Mouse (Mus musculus): ENCODE results near the gene Tmem201. TPM values are rescaled to one million over a fixed set of nuclear protein-coding genes. Genes with fewer than 3 reads are reported as not detected.
A peak's percentile ranks its signal among the peaks of the same experiment; 100 is the strongest.

Gene Tmem201
- total RNA-seq, 2 experiments from 2014 or later, result 33.1 to 40.5 TPM

GRCm38 (mm10) chr4:149723021-149723390, 14.8 kb downstream of the Tmem201 start:
- DNase-seq, result no peak
- intact Hi-C loops (cut with DNase I), result no loop called here

DNA sequence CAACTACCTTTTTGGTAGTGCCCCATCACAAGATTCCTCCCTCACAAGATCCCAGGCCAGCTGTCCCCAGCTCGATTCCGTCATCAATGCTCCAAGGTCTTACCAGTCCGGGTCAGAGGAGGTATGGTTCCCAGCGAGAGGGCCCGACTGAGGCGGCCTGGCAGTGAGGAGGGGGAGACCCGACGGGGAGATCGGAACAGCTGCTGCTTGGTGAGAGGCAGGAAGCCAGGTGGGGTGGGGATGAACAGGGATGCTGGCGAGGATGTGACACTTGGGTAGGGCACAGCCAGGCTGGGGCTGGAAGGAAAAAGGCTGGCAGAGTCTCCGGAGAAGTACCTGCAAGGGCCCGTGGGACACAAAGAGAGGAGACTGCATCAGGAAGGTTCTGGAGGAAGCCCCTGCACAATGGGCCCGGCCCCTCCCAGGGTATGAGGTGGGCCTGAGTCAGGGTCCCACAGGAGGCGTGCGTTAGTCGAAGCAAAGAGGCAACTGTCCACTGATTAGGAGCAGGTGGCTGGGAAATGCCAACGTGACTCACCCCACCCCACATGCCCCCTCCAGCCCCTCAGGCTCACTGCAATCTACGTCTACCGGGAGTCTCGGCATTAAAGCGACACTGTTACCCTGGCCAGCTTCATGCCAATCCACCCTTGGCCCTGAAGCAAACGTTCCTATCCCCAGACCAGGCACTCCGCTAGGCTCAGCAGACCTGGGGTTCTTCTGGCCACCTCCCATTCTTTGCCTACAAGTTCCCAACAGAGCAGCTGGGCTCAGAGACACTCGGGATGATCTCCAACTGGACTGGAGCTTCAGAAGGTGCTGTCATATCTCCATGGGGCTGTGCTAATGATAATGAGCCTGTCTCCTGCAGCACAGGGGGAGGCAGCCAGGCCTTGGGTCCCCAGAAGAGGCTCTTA, 15.5 kb downstream of the Tmem201 start:
- intact Hi-C loops (cut with DNase I), result no loop called here
- no peak for DNase-seq

DNA sequence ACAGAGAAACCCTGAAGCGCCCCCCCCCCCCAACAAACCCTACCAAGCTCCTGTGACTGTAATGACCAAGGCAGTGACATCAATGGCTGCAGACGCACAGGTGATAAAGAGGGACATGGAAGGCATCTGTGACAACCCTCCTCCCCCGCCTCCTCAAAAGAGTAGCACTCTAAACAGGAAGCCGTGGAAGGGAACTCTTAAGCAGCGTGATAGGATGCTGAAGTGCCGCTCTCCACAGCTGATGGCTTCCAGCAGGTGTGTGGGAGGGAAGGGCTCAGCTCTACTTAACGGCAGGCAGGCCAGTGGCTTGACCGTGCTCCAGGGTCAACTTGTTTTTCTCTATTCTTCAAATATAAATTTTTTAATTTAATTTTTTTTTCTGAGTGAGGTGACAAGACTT, 16.7 kb downstream of the Tmem201 start:
- DNase-seq, result no peak
- intact Hi-C loops (cut with DNase I), result no loop called here

DNA sequence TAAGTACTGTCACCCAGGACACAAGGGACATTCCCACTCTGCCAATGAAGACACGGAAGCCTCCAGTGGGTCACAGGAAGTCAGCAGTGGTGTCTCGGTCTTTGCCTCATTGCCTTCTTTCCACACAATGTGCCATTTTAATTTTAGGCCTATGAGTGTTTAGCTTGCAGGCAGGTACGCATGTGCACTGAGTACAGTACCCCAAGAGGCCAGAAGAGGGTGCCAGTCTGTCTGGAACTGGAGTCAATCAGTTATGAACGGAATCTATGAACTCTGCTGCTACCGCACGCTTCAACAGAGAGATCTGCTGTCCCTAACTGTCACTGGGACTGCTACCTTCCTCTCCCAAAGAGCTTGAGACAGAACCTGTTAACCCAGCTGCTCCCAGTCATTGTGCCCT, 18.2 kb downstream of the Tmem201 start:
- intact Hi-C loops (cut with DNase I), result no loop called here
- DNase-seq, result no peak

DNA sequence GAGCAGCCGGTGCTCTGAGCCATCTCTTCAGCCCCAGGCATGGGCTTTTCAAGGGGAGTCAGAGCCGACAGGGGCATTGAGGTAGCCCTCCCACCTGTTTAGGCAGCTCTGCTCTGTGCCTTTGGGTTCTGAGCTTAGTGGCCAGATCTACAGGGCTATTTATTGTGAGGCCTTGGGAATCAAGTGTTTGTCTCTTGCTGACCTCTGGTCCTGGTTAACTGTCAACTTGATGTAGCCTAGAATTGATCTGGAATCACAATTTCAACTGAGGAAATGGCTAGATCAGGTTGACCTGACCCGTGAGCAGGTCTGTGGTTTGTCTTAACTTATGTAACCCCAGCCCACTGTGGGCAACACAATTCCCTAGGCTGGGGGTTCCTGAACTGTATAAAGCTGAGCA, 23.3 kb downstream of the Tmem201 start:
- DNase-seq, result no peak
- intact Hi-C loops (cut with DNase I), result loop anchor here (5.0 kb wide), 1 partner anchor 157 kb away; no protein-coding TSS in a partner anchor

DNA sequence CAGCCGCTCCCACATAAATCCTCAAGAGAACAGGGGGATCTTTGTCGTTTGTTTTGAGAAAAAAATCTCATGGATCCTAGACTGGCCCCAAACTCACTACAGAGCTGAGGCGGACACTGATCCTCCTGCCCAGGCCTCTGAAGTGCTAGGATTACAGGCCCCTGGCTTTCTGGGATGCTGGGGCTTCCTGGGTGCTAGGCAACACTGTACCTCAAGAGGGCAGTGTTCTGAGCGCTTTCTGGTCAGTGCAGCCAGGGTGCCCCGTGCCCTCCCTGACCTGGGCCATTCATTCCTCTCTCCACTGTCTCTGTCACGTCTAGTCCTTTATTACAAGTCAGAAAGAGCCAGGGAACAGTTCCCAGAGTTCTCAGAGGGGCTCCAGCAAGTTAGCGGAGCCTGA, 25.9 kb downstream of the Tmem201 start:
- intact Hi-C loops (cut with DNase I), result loop anchor here (1.0 to 5.0 kb wide), 2 partner anchors 62 to 155 kb away; no protein-coding TSS in a partner anchor
- peak in 1 of 2 experiments; percentile 40 for DNase-seq

GRCm38 (mm10) chr4:149711485-149711884, 26.4 kb downstream of the Tmem201 start:
- intact Hi-C loops (cut with DNase I), result loop anchor here (5.0 kb wide), 1 partner anchor 154 kb away; no protein-coding TSS in a partner anchor
- no peak for DNase-seq

GRCm38 (mm10) chr4:149710510-149710909, 27.3 kb downstream of the Tmem201 start:
- intact Hi-C loops (cut with DNase I), result loop anchor here (5.0 kb wide), 1 partner anchor 153 kb away; no protein-coding TSS in a partner anchor
- peak; percentile 46 to 55 for DNase-seq

DNA sequence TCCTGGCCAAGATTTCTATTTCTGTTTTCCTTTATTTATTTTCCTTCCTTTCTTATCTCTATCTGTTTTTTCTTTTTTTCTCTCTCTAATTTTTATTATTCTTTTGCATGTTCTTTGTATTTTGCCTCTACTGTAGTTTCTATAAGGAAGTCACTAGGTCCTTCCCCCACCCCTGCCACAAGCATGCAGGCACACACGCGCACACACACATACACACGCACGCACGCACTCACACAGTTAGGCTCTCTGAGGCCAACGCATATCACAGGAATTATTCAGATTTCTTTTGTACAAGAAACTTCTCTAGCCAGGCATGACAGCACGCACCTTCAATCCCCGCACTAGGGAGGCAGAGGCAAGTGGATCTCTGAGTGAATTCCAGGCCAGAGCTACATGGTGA, 31.9 kb downstream of the Tmem201 start:
- no peak for DNase-seq
- intact Hi-C loops (cut with DNase I), result no loop called here

DNA sequence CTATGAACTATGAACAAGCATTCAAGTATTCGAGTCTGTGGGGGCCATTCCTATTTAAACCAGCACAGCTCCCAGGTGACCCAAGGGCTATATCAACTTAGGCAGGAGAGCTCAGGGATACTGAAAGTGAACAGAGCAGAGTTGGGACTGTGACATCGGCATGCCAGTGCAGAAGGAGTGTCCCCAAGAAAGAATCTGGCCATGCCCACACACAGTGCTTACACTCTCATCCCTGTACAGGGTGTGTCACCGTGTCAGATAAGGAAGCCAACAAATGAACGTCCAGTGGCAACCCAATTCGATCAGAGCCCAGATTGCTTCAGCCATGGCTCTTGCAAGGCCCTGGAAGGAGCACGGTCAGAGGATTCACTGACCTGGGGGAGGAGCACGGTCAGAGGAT, 32.5 kb downstream of the Tmem201 start:
- intact Hi-C loops (cut with DNase I), result no loop called here
- DNase-seq, result no peak

DNA sequence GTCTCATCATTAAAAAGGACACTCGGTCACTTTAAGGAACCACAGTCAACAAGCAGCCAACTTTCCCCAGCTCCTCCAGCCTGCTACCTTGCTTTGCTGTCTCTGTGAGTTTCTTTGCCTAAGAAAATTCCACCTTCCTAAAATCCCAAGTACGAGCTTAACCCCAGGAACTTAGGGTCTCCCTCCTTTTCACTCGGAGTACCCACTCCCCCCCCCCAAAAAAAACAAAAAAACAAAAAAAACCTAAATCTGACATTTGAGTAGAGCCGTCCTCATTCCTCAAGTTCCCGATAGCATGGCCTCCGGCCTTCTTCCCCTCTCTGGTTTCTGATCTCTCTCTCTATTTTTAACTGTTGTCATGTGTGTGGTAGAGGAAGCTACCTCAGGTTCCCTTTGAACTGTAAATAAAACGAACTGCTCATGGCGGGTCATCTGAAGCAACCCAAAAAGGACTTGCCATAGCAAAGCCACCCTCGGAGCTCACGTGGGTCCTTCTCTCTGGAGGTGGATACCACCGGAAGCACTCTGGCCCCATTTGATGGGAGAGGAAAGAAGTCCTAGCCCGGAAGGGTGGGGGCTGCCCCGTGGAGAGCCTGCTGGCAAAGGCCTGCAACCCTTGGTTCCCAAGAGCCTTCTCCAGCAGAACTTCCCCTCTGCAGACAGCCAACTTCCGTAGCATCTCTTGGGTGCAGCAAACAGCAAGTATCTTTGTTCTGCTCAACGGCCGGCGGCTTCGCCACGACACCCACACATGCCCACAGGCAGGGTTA, 35.4 kb downstream of the Tmem201 start, which contains the start of gene Pik3cd:
Pik3cd (minus strand) TSS at position 362 of the 770 bp plus-strand sequence.
- intact Hi-C loops (cut with DNase I), result no loop called here
- DNase-seq, result peak in 1 of 2 experiments; percentile 51

DNA sequence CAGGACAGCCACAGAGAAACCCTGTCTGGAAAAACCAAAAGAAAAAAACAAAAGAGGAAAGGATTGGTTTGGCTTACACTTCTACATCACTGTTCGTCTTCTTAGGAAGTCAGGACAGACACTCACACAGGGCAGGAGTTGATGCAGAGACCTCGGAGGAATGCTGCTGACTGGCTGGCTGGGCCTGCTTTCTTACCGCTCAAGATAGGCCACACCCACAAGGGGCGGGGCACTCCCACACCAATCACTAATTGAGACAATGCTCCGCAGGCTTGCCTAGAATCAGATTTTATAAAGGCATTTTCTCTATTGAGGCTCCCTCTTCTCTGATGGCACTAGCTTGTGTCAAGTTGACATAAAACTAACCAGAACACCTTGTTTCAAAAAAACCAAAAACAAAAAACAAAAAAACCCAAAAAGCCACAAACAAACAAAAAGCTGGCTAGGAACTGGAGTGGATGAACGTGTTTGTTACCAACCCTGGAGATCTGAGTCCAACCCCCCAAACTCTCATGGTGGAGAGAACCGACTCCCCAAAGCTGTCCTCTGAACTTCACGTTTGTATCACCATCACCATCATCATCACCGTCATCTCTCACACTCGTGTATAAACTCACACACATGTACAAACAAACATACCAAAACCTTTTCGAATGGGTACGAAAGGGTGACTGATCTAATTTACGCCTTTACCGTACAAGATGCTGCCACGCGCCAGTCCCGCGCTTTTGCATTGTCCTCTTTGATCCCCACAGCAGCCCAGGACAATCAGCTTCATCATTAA, 36.2 kb downstream of the Tmem201 start:
- intact Hi-C loops (cut with DNase I), result no loop called here
- DNase-seq, result peak; percentile 49 to 54

DNA sequence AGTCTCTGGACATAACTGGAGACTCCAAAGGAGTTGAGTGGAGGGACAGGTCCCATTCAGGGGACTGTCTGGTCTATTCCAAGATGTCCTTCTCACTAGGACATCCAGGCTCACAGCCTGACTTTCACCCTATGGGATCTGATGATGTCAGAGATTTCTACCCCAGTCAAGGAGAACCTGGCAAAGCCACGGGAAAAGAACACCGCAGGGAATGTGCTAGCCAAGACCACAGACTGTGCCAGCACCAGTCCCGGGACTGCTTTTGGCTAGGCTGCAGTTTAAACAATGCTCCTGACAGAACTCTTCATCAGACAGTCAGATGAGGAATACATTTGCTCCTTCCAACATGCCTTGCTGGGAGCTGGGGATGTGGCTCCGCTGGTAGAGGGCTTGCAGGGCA, 37.9 kb downstream of the Tmem201 start:
- no peak for DNase-seq
- intact Hi-C loops (cut with DNase I), result no loop called here

DNA sequence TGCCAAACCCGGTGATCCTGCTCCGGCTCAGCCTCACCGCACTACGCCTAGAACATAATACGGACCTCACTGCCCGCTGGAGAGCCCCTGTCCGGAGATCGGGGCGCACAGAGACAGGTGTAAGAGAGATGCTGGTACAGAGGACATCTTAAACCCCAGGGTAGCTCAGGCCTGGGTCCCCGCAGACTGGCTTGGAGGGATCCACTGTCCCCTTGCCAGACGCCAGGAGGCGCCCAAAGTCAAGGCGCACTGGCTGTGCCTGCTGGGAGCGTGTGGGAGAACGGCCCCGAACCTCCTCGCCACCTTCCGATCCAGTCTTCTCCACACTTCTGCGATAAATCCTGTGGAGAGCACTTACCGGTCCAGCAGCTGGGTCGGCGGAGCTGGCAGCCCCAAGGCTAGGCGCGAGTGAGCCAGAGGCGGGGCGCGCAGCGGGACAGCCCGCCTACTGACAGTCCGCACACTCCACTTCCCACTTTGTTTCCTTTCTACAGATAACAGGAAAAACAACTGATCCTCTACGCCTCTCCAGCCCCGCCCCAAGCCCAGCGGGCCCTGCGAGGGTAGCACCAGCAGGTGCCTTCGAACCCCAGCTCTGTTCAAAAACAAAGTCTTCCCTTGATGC, 39.5 kb downstream of the Tmem201 start:
- intact Hi-C loops (cut with DNase I), result no loop called here
- peak; percentile 46 to 63 for DNase-seq

DNA sequence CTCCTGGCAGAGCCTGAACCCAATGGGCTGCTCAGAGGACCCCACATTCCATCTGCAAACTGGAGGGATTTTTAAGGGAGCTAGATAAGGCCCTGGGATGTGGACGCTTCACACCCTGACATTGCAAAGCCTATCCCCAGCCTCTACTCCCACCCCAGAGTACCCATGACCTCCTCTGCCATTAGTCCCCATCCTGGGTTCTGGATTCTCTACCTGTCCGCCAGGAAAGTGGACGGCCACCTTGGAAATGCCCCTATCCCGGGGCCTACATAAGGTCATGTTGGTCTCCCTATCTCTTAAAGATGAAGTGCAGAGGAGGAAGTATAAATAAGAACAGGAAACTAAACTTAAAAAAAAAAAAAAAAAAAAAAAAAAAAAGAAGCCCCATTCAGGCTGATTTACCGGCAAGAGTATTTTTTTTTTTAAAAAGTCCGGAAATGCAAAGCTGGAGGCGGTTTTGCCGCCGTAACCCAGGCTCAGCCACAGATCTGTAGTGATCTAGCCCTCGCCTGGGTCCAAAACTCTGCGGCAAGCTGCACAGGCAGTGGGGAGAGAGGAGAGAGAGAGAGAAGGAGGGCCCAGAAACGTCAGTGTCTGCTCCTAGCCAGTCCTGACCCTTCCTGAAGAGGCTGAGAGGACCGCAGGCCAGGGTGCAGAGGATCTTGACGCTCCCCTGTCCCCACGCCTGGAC, 40.2 kb downstream of the Tmem201 start:
- intact Hi-C loops (cut with DNase I), result no loop called here
- DNase-seq, result no peak

DNA sequence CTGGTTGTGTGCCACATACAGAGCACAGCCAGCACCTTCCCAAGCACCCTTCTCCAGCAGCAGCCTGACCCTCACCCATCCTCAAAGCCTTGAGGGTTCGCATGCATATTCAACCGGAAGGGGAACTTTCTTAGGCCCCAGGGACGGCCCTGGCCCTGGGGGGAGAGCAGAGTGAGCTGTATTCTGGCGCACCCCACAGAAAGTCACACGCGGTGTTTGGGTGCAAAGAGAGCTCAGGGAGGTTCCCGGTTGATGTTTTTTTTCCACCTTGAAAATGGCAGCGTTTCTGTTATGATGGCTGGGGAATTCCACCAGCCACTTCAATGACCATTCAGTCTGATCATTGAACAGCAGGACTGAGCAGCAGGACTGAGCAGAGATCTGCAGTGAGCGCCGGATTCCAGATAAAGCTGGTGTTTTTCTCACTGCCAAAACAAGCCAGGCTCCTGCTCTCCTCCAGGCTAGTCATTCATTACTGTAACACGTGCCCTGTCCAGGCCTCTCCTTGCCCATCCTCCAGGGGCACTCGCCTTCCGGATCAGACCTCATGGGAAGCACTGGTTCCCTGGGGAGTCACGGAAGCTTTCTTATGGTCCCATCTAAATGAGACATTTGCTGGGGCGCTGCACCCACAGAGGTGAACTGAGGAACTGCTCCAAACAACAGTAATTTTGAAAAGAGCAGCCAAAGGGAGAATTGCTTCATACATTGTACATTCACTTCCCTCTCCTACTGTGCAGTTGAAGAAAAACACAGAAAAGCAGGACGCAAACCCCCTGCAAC, 41.5 kb downstream of the Tmem201 start:
- intact Hi-C loops (cut with DNase I), result no loop called here
- no peak for DNase-seq

GRCm38 (mm10) chr4:149691368-149691767, 46.5 kb downstream of the Tmem201 start:
- intact Hi-C loops (cut with DNase I), result no loop called here
- no peak for DNase-seq

GRCm38 (mm10) chr4:149690828-149691280, 47.0 kb downstream of the Tmem201 start:
- intact Hi-C loops (cut with DNase I), result no loop called here
- no peak for DNase-seq

Measured in gastrocnemius, postnatal 36 days (tissue).